Mouse (Mus musculus): ENCODE results near the gene Peli2. TPM values are rescaled to one million over a fixed set of nuclear protein-coding genes. Genes with fewer than 3 reads are reported as not detected.

The Peli2 gene
- polyA plus RNA-seq, 1 experiment, result 125 TPM

DNA sequence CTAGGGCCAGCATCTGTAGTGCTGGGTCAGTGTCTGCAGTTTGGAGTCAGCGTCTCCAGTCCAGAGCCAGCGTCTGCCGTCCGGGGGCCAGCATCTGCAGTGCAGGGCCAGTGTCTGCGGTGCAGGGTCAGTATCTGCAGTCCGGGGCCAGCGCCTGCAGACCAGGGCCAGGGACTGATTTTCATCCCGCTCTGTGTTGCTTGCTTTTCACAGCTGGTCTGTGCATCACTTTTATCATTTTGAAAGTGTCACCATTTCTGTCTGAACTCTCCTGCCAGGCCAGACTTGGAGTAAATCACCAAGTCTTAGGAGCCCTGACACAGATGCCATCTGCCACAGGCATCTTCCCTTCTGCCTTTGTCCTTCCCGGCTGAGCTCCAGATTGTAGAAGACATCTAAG, 79.7 kb downstream of the Peli2 start:
- Histone ChIP-seq H3K36me3 (ENCODE audit: control insufficient read depth, insufficient read depth, low read length) (no peaks in the 10 kb centered on the region), H3K4me1 (ENCODE audit: control insufficient read depth, insufficient read depth, low read length) (no peaks in the 10 kb centered on the region), H3K27me3 (ENCODE audit: control insufficient read depth, insufficient read depth, low read length) (no peaks in the 10 kb centered on the region), H3K27ac (ENCODE audit: control insufficient read depth, insufficient read depth, low read depth, low read length) (no peak overlapping the region), H3K4me3 (ENCODE audit: control insufficient read depth, low read depth, low read length) (no peak overlapping the region)
- TF ChIP-seq POLR2A (IDR thresholded peaks at IDR 0.05; ENCODE audit: control insufficient read depth, low read depth, low read length) (no peak), CTCF (IDR thresholded peaks at IDR 0.05; ENCODE audit: control insufficient read depth, insufficient read depth, insufficient replicate concordance, low read depth, low read length) (no peak)

DNA sequence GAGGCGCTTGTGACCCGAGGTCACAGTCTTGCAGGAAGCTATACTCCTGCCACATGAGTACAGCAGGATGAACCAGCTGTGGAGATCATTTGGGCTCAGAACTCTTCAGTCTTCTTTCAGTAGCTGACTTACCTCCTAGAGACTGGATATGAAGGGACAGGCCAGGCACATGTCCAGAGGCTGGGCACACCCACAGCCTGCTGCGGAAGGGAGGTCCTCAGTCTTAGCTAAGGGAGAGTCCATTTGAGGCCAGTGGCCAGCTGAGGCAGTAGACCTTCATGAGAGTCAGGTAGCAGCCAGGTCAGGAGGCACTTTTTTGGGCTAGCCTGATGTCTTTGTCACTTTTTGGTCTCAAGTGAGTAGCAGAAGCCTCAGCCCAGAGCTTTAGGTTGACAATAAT, 80.2 kb downstream of the Peli2 start:
- Histone ChIP-seq H3K4me1 (ENCODE audit: control insufficient read depth, insufficient read depth, low read length) (no peaks in the 10 kb centered on the region), H3K27ac (ENCODE audit: control insufficient read depth, insufficient read depth, low read depth, low read length) (no peak overlapping the region), H3K27me3 (ENCODE audit: control insufficient read depth, insufficient read depth, low read length) (no peaks in the 10 kb centered on the region), H3K36me3 (ENCODE audit: control insufficient read depth, insufficient read depth, low read length) (no peaks in the 10 kb centered on the region), H3K4me3 (ENCODE audit: control insufficient read depth, low read depth, low read length) (no peak overlapping the region)
- TF ChIP-seq CTCF (IDR thresholded peaks at IDR 0.05; ENCODE audit: control insufficient read depth, insufficient read depth, insufficient replicate concordance, low read depth, low read length) (no peak), POLR2A (IDR thresholded peaks at IDR 0.05; ENCODE audit: control insufficient read depth, low read depth, low read length) (no peak)

DNA sequence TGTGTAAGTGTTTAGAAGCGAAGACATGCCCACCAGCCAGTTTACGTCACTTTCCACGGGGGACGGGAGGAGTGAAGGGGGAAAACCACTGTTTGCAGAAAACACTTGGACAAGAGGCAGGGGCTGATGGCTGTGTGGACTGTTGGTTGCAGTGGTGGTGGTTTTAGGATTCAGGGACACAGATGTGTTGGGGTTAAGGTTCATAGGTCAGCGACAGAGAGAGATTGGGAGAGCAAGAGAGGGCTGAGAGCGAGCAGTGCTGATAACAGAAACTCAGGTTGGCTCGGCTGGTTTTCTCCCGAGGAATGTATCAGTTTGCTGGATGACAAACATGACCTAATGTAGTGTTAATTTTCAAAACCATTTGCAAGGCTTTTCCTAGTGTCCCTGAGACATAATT, 80.8 kb downstream of the Peli2 start:
- Histone ChIP-seq H3K27me3 (ENCODE audit: control insufficient read depth, insufficient read depth, low read length) (no peaks in the 10 kb centered on the region), H3K27ac (ENCODE audit: control insufficient read depth, insufficient read depth, low read depth, low read length) (no peak overlapping the region), H3K4me1 (ENCODE audit: control insufficient read depth, insufficient read depth, low read length) (no peaks in the 10 kb centered on the region), H3K4me3 (ENCODE audit: control insufficient read depth, low read depth, low read length) (no peak overlapping the region), H3K36me3 (ENCODE audit: control insufficient read depth, insufficient read depth, low read length) (no peaks in the 10 kb centered on the region)
- TF ChIP-seq POLR2A (IDR thresholded peaks at IDR 0.05; ENCODE audit: control insufficient read depth, low read depth, low read length) (no peak), CTCF (IDR thresholded peaks at IDR 0.05; ENCODE audit: control insufficient read depth, insufficient read depth, insufficient replicate concordance, low read depth, low read length) (no peak)

DNA sequence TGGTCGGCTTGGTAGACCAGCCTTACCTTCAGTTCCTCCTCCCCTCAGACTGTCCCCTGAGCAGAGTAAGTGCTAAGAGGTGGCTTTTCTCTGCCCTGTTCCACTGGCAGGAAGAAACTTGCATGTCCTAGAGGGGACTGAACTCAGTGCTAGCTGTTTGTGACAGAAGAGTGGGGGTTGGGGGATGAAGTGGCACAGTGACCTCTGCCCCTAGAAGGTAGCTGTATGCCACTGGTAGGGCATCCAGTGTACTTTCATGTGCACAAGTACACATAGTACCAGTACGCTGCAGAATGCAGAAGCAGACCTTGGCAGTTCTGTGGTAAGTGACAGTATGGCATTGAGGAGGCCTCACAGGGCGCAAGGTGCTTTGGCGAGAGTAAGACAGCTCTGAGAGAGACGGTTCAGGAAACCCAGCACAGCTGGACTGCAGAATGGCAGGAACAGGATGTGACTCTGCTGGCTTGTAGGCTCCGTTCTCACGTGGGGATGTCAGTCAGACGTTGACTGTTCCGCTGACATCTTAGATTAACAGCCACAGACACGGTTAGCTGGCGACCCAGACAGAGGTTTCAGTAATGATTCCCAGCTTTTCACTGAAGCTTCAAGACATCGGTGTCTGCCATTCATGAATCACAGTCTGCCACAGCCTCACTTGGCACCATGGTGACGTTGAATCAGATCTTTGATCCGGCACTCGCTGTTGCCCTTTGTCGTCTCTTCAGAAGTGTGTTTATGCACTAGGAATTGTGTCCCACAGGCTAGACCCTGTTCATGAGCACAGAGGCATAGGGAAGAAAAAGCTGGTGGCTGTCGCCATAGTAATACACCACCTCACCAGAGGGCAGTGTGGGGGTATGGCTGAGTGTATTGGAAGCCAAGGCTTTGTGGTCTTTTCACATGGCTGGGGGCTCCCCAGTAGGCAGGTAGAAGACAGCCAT, 81.7 kb downstream of the Peli2 start:
- H3K27me3 ChIP-seq (ENCODE audit: control insufficient read depth, insufficient read depth, low read length), result no peaks in the 10 kb centered on the region
- H3K36me3 ChIP-seq (ENCODE audit: control insufficient read depth, insufficient read depth, low read length), result no peaks in the 10 kb centered on the region
- H3K4me3 ChIP-seq (ENCODE audit: control insufficient read depth, low read depth, low read length), result no peak overlapping the region
- TF ChIP-seq CTCF (IDR thresholded peaks at IDR 0.05; ENCODE audit: control insufficient read depth, insufficient read depth, insufficient replicate concordance, low read depth, low read length) (no peak), POLR2A (IDR thresholded peaks at IDR 0.05; ENCODE audit: control insufficient read depth, low read depth, low read length) (no peak)
- no peak overlapping the region for H3K27ac ChIP-seq (ENCODE audit: control insufficient read depth, insufficient read depth, low read depth, low read length)
- H3K4me1 ChIP-seq (ENCODE audit: control insufficient read depth, insufficient read depth, low read length), result no peaks in the 10 kb centered on the region

DNA sequence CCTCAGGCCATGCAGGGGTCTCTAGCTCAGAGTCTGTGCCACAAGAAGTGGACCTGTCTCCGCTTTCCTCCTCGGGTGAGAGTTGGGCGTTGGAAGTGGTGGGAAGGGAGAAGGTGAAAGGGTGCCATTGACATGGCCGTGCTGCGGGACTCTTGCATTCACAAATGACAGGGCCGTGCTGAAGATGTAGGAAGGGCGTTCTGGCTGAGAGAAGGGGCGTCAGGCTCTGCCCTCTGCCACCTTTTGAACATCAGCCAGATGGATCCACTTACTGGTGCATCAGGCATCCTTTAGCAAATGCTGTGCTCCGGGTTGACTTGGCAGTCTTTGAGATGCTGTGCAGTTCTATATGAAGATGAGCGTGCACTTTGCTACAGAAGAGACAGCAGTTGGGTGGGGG, 84.4 kb downstream of the Peli2 start:
- Histone ChIP-seq H3K27me3 (ENCODE audit: control insufficient read depth, insufficient read depth, low read length) (no peaks in the 10 kb centered on the region), H3K27ac (ENCODE audit: control insufficient read depth, insufficient read depth, low read depth, low read length) (no peak overlapping the region), H3K36me3 (ENCODE audit: control insufficient read depth, insufficient read depth, low read length) (no peaks in the 10 kb centered on the region), H3K4me1 (ENCODE audit: control insufficient read depth, insufficient read depth, low read length) (no peaks in the 10 kb centered on the region), H3K4me3 (ENCODE audit: control insufficient read depth, low read depth, low read length) (no peak overlapping the region)
- TF ChIP-seq POLR2A (IDR thresholded peaks at IDR 0.05; ENCODE audit: control insufficient read depth, low read depth, low read length), result no peak
- no peak for TF ChIP-seq CTCF (IDR thresholded peaks at IDR 0.05; ENCODE audit: control insufficient read depth, insufficient read depth, insufficient replicate concordance, low read depth, low read length)

DNA sequence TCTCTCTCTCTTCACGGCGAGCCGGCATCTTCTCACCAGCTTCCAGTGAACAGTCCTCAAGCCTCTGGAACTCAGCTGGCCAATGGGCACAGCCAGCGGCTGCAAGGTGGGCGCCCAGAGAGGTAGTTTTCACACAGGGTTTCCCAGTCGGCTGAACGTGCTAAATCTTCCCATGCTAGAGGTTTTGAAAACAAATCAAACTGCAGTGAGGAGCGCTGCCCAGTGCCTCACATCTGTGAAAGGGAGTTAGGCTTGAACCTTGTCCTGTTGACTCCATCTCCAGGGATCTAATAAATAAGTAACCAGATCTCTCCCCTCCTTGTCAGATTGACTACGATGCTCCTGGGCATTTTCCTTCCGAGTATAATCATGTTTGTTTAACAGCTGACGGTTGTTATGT, 85.0 kb downstream of the Peli2 start:
- no peaks in the 10 kb centered on the region for H3K36me3 ChIP-seq (ENCODE audit: control insufficient read depth, insufficient read depth, low read length)
- no peak overlapping the region for H3K27ac ChIP-seq (ENCODE audit: control insufficient read depth, insufficient read depth, low read depth, low read length)
- no peaks in the 10 kb centered on the region for H3K4me1 ChIP-seq (ENCODE audit: control insufficient read depth, insufficient read depth, low read length)
- no peak overlapping the region for H3K4me3 ChIP-seq (ENCODE audit: control insufficient read depth, low read depth, low read length)
- TF ChIP-seq CTCF (IDR thresholded peaks at IDR 0.05; ENCODE audit: control insufficient read depth, insufficient read depth, insufficient replicate concordance, low read depth, low read length) (no peak), POLR2A (IDR thresholded peaks at IDR 0.05; ENCODE audit: control insufficient read depth, low read depth, low read length) (no peak)
- no peaks in the 10 kb centered on the region for H3K27me3 ChIP-seq (ENCODE audit: control insufficient read depth, insufficient read depth, low read length)

DNA sequence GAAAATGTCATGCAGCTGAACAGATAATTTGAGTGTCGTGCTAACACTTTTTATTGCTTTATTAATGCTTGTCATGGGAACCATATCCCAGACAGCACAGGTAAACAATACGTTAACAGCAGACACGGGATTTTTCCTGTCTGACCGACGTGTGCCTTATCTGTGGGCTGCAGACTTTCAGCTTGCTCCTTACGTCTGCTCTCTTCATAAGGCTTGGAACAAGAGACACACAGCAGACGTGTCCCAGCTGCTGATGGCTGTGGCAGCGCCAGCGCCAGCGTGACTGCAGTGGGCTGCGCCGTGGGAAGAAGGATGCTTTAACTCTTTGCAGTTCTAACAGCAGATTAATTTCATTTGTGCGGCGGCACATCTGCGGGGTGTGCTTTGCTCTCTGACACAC, 86.5 kb downstream of the Peli2 start:
- Histone ChIP-seq H3K27me3 (ENCODE audit: control insufficient read depth, insufficient read depth, low read length) (no peaks in the 10 kb centered on the region), H3K36me3 (ENCODE audit: control insufficient read depth, insufficient read depth, low read length) (no peaks in the 10 kb centered on the region), H3K4me1 (ENCODE audit: control insufficient read depth, insufficient read depth, low read length) (no peaks in the 10 kb centered on the region), H3K4me3 (ENCODE audit: control insufficient read depth, low read depth, low read length) (no peak overlapping the region), H3K27ac (ENCODE audit: control insufficient read depth, insufficient read depth, low read depth, low read length) (no peak overlapping the region)
- TF ChIP-seq CTCF (IDR thresholded peaks at IDR 0.05; ENCODE audit: control insufficient read depth, insufficient read depth, insufficient replicate concordance, low read depth, low read length) (no peak), POLR2A (IDR thresholded peaks at IDR 0.05; ENCODE audit: control insufficient read depth, low read depth, low read length) (no peak)

All from testis, adult 2 months (tissue).